Mouse (Mus musculus) midbrain, embryonic 12.5 days (tissue): ENCODE measurements around the gene Kbtbd6. TPM values are rescaled to one million over a fixed set of nuclear protein-coding genes. Genes with fewer than 3 reads are reported as not detected.
"Not testable (repeated sequence)": the region's sequence is repeated elsewhere in the genome, so short reads cannot be mapped to it uniquely, and the experiment has no call there.

Experiments
- ATAC-seq: fragments of 200-750 bp; cut with Nextera tagmentation; 2 replicates; pipeline ENCODE4 v1.8.0; 2017; ENCODE audit warnings: low read depth, moderate TSS enrichment, moderate library complexity; ENCODE audit not compliant: low FRiP score
- H3K27ac ChIP-seq: fragments of 300-500 bp; sonication (generic); replicated peaks from 2 replicates; pipeline ENCODE4 v1.5.1; 2016; ENCODE audit warnings: mild to moderate bottlenecking
- H3K27me3 ChIP-seq: fragments of 300-500 bp; sonication (generic); 2 replicates; pipeline ENCODE4 v1.6.1; 2016; ENCODE audit warnings: mild to moderate bottlenecking
- H3K36me3 ChIP-seq: fragments of 300-500 bp; sonication (generic); 2 replicates; pipeline ENCODE4 v1.6.1; 2016
- H3K4me1 ChIP-seq: fragments of 300-500 bp; sonication (generic); 2 replicates; pipeline ENCODE4 v1.6.1; 2016
- H3K4me2 ChIP-seq: fragments of 300-500 bp; sonication (generic); replicated peaks from 2 replicates; pipeline ENCODE4 v1.6.1; 2016; ENCODE audit warnings: mild to moderate bottlenecking, moderate library complexity
- H3K4me3 ChIP-seq: fragments of 300-500 bp; sonication (generic); 2 replicates; pipeline ENCODE4 v1.5.1; 2016; ENCODE audit warnings: mild to moderate bottlenecking
- H3K9ac ChIP-seq: fragments of 300-500 bp; sonication (generic); replicated peaks from 2 replicates; pipeline ENCODE4 v1.6.1; 2016; ENCODE audit warnings: mild to moderate bottlenecking, moderate library complexity
- H3K9me3 ChIP-seq: fragments of 300-500 bp; sonication (generic); 2 replicates; pipeline ENCODE4 v1.6.1; 2016; ENCODE audit warnings: mild to moderate bottlenecking
- WGBS: fragments of 180-500 bp; shearing (Covaris S2); methylation state at CpG from one replicate; pipeline ENCODE4 v1.1.7; 2016; 5-methylcytosine and 5-hydroxymethylcytosine counted together
- polyA plus RNA-seq: library from polyadenylated mRNA; unstranded; fragments of >200 nt; fragmentation: Nextera tagmentation; extraction: Ambion mirVana; gene quantifications from 2 replicates; pipeline ENCODE4 v1.2.1, GENCODE M21; 2016

Kbtbd6 gene
- polyA plus RNA-seq, 1 experiment from 2014 or later, result 5.0 TPM

- 79% methylated on average over 9 of the region's 9 CpGs for WGBS
- peak; percentile 38 for ATAC-seq
- H3K27me3 ChIP-seq, result peaks cover 3% of the 10 kb centered on the region; the same call in 1 of the 2 replicates
- H3K36me3 ChIP-seq, result no peaks in the 10 kb centered on the region
- H3K27ac ChIP-seq, result peak overlapping the region; percentile 80
- peak overlapping the region; percentile 29; the same call in 1 of the 2 replicates for H3K4me3 ChIP-seq
- H3K9me3 ChIP-seq, result no peaks in the 10 kb centered on the region
- no peak overlapping the region for H3K9ac ChIP-seq
- H3K4me1 ChIP-seq, result peaks cover 19% of the 10 kb centered on the region
- H3K4me2 ChIP-seq, result peak overlapping the region; percentile 54
Observed at GRCm38 (mm10) chr14:79444601-79445000, 7.0 kb upstream of the Kbtbd6 start.

DNA sequence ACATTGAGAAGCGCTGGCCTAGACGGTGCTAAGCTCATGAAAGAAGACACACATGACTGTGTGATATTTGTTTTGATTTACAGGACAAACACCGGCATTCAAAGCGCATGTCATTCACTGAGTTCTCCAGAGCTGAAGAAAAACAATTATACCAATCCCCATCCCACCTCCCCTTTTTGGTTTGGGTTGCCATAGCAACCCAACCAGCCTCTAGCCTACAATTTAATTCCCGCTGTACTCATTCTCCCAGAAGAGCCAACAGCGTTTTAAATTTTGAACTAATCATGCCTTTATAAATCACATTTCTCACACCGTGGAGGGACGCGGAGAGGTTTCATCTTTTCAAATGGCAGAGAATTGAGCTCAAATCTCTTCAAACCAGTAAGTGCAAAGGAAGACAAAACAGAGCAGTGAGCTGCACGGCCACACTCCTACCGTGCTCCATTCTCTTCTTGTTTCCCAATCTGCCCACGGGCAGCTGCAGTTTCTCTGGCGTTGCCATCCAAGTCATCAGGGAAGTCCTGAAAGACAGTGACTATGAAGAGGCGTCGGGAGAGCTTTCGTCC, 6.5 kb upstream of the Kbtbd6 start:
- peak; percentile 76 for ATAC-seq
- H3K27ac ChIP-seq, result peak overlapping the region; percentile 80
- WGBS, result 19% methylated on average over 16 of the region's 16 CpGs
- H3K9me3 ChIP-seq, result no peaks in the 10 kb centered on the region
- no peaks in the 10 kb centered on the region for H3K36me3 ChIP-seq
- H3K27me3 ChIP-seq, result peaks cover 3% of the 10 kb centered on the region; the same call in 1 of the 2 replicates
- H3K4me1 ChIP-seq, result peaks cover 19% of the 10 kb centered on the region
- no peak overlapping the region; the same call in 1 of the 2 replicates for H3K9ac ChIP-seq
- peak overlapping the region; percentile 29 for H3K4me3 ChIP-seq
- H3K4me2 ChIP-seq, result peak overlapping the region; percentile 54

DNA sequence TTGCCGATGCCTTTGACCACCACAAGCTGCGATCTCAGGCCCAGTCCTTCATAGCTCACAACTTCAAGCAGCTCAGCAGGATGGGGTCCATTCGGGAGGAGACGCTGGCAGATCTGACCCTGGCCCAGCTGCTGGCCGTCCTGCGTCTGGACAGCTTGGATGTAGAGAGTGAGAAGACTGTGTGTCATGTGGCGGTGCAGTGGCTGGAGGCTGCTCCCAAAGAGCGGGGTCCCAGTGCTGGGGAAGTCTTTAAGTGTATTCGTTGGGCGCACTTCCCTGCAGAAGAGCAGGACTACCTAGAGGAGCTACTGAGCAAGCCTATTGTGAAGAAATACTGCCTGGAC, 928 bp downstream of the Kbtbd6 start:
- H3K36me3 ChIP-seq, H3K27me3 ChIP-seq, H3K27ac ChIP-seq, H3K4me3 ChIP-seq, H3K4me2 ChIP-seq, H3K9me3 ChIP-seq, H3K9ac ChIP-seq, H3K4me1 ChIP-seq: not testable (repeated sequence)
- ATAC-seq, result peak; percentile 27; the same call in 1 of the 2 replicates
- over 99% methylated on average over 8 of the region's 10 CpGs for WGBS

GRCm38 (mm10) chr14:79460401-79460800, 8.8 kb downstream of the Kbtbd6 start:
- ATAC-seq, result no peak
- H3K27me3 ChIP-seq, result no peaks in the 10 kb centered on the region
- H3K27ac ChIP-seq, result no peak overlapping the region
- no peak overlapping the region for H3K4me2 ChIP-seq
- H3K4me1 ChIP-seq, result no peaks in the 10 kb centered on the region
- no peak overlapping the region for H3K4me3 ChIP-seq
- H3K9ac ChIP-seq, result no peak overlapping the region
- WGBS, result 89% methylated on average over 1 of the region's 1 CpGs
- peaks cover 45% of the 10 kb centered on the region for H3K36me3 ChIP-seq
- H3K9me3 ChIP-seq, result no peaks in the 10 kb centered on the region

DNA sequence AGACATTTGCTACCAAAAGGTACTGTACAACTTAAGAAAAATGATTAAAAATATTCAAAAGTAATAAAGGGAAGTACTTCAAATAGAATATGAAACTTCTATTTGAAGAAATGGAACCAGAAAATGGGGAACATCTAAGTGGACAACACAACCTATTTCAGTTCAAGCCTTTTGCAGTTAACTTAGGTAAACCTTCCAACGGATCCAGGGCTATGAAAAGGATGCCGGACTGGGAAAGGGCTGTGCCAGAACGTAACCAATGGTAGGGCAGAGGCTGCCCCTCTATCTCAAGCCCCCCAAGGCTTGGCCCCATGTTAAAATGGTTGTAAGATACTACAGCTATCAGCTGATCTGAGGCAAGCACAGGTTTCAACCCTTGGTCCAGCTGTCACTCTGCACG, 9.4 kb downstream of the Kbtbd6 start:
- H3K36me3 ChIP-seq, result peaks cover 51% of the 10 kb centered on the region
- no peaks in the 10 kb centered on the region for H3K4me1 ChIP-seq
- H3K27ac ChIP-seq, result no peak overlapping the region
- no peak for ATAC-seq
- no peaks in the 10 kb centered on the region for H3K9me3 ChIP-seq
- H3K4me3 ChIP-seq, result no peak overlapping the region
- H3K27me3 ChIP-seq, result no peaks in the 10 kb centered on the region
- WGBS, result 91% methylated on average over 4 of the region's 4 CpGs
- no peak overlapping the region for H3K4me2 ChIP-seq
- H3K9ac ChIP-seq, result no peak overlapping the region

DNA sequence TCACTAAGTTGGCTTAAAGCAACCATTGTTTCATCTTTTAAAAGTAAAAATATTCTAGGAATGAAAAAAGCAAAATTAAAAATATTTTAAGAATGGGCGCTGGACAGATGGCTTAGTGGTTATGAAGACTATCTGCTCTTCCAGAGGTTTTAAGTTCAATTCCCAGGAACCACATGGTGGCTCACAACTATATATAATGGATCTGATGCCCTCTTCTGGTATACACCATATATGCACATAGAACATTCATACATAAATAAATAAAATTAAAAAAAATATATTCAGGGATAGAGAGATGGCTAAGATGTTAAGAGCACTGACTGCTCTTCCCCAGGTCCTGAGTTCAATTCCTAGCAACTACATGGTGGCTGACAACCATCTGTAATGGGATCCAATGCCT, 14.0 kb downstream of the Kbtbd6 start:
- no peak overlapping the region for H3K9ac ChIP-seq
- H3K36me3 ChIP-seq, result peaks cover 82% of the 10 kb centered on the region

GRCm38 (mm10) chr14:79467621-79468020, 16.0 kb downstream of the Kbtbd6 start:
- Histone ChIP-seq H3K4me3 (no peak overlapping the region), H3K36me3 (peaks cover 86% of the 10 kb centered on the region)
- WGBS, result 24% methylated on average over 3 of the region's 3 CpGs

More for the DNA sequence above, 14.0 kb downstream of the Kbtbd6 start:
- whole genome bisulfite sequencing, result 86% methylated on average over 1 of the region's 1 CpGs
- no peaks in the 10 kb centered on the region for H3K27me3 ChIP-seq
- no peaks in the 10 kb centered on the region for H3K4me1 ChIP-seq
- H3K4me2 ChIP-seq, result no peak overlapping the region
- ATAC-seq, result no peak
- H3K27ac ChIP-seq, result no peak overlapping the region
- H3K9me3 ChIP-seq, result no peaks in the 10 kb centered on the region
- no peak overlapping the region for H3K4me3 ChIP-seq

DNA sequence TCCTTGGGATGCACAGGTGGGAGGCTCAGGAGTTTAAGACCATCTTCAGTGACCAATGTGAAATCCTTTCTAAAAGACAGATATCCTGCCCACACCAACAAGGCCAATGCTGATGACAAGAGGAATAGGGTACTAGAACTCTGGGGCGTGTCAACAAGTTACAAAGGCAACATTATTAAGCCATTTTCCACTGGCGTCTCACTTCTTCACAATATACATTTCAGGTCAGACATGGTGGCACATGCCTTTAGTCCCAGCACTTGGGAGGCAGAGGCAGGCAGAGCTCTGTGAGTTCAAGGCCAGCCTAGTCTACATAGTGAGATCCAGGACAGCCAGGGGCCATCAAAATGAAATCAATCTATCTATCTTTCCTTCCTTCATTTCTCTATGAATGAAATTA, 21.7 kb downstream of the Kbtbd6 start:
- Histone ChIP-seq H3K27ac (no peak overlapping the region), H3K9me3 (no peaks in the 10 kb centered on the region), H3K4me2 (no peak overlapping the region), H3K4me3 (no peak overlapping the region), H3K9ac (no peak overlapping the region), H3K27me3 (no peaks in the 10 kb centered on the region), H3K4me1 (no peaks in the 10 kb centered on the region), H3K36me3 (peaks cover 90% of the 10 kb centered on the region)
- WGBS, result 90% methylated on average over 2 of the region's 2 CpGs
- ATAC-seq, result no peak

More at GRCm38 (mm10) chr14:79467621-79468020, 16.0 kb downstream of the Kbtbd6 start:
- Histone ChIP-seq H3K27me3 (no peaks in the 10 kb centered on the region), H3K4me2 (no peak overlapping the region), H3K27ac (no peak overlapping the region), H3K9ac (no peak overlapping the region), H3K4me1 (no peaks in the 10 kb centered on the region), H3K9me3 (no peaks in the 10 kb centered on the region)
- no peak for ATAC-seq

DNA sequence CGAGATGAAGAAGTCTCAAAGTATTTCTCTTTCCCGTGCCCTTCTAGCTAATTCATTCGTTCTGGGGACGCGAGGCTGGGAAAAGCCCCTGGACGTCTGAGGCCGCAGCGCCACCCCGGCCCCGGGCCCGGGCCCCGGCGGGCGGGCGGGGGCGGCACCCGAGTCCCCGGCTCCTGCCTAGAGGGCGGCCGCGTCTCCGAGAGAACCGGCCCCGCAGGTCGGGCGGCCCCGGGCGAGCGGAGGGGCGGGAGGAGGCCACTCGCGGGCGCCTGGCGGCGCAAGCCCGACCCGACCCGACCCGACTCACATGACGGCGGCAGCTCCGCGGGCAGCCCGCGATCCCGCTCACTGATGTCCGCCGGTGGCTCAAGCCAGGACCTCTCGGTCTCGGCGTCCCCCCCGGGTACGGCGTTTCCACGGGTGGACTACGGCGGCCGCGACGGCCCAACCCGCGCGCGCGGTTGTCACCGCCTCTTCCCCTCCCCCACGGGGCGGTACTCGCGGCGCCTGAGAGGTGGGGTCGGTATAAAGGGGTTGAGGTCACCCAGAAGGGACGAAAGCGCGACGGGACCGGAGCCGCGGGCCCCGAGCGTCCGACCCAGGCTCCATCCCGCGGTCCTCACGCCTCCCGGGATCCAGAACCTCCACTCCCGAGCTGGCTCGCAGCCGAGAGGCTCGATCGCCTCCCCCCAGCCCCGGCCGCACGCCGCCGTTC, 29.1 kb downstream of the Kbtbd6 start, which contains the start of gene Elf1:
Elf1 (plus strand) TSS at position 571 of the 715 bp plus-strand sequence.
- peak; percentile 87 for ATAC-seq
- Histone ChIP-seq H3K9me3 (no peaks in the 10 kb centered on the region), H3K27me3 (peaks cover 6% of the 10 kb centered on the region), H3K4me2 (peak within 1 kb of the TSS; percentile 67), H3K4me1 (peaks cover 26% of the 10 kb centered on the region), H3K36me3 (peaks cover 23% of the 10 kb centered on the region), H3K4me3 (peak within 1 kb of the TSS; percentile 93), H3K27ac (peak within 1 kb of the TSS; percentile 100), H3K9ac (peak within 1 kb of the TSS; percentile 97)
- WGBS, result under 1% methylated on average over 92 of the region's 96 CpGs

- peaks cover 10% of the 10 kb centered on the region for H3K27me3 ChIP-seq
- peak within 1 kb of the TSS; percentile 67 for H3K4me2 ChIP-seq
- WGBS, result under 1% methylated on average over 86 of the region's 86 CpGs
- H3K4me1 ChIP-seq, result peaks cover 27% of the 10 kb centered on the region
- no peaks in the 10 kb centered on the region for H3K9me3 ChIP-seq
- peaks cover 15% of the 10 kb centered on the region for H3K36me3 ChIP-seq
- H3K4me3 ChIP-seq, result peak within 1 kb of the TSS; percentile 93
- peak; percentile 92 for ATAC-seq
- H3K27ac ChIP-seq, result peak within 1 kb of the TSS; percentile 100
- peak within 1 kb of the TSS; percentile 97 for H3K9ac ChIP-seq
Observed at GRCm38 (mm10) chr14:79481339-79482151, 29.9 kb downstream of the Kbtbd6 start, which contains the start of gene Wbp4. Gene Wbp4 (minus strand): TSS chr14:79481520.

DNA sequence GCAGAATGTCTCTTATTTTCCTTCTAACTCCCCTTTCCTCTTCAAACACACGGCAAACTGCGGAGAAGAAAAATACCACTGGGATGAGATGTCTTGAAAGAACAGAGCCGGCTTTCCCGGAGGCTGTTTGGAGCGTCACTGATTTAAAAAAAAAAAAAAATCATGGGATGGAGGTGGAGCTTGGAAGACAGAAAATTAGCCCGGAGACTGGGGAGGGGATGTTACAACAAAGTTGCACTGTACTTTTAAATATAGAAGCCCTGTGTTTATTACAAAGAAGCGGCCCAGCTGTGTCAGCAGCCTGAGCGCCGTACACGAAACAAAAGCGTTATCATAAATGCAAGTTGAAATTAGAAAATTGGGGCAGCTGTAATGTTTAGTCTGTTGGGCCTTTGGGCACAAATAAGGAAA, 30.6 kb downstream of the Kbtbd6 start:
- Histone ChIP-seq H3K4me1 (peaks cover 34% of the 10 kb centered on the region), H3K27ac (peak overlapping the region; percentile 100), H3K9me3 (no peaks in the 10 kb centered on the region), H3K27me3 (peaks cover 15% of the 10 kb centered on the region), H3K4me2 (peak overlapping the region; percentile 67), H3K36me3 (peaks cover 10% of the 10 kb centered on the region), H3K9ac (peak overlapping the region; percentile 70), H3K4me3 (peak overlapping the region; percentile 93)
- no peak for ATAC-seq
- WGBS, result 1% methylated on average over 11 of the region's 11 CpGs
